Mouse (Mus musculus) heart, embryonic 11.5 days (tissue): ENCODE measurements around the gene Olfr30. TPM values are rescaled to one million over a fixed set of nuclear protein-coding genes. Genes with fewer than 3 reads are reported as not detected.

Experiments
- ATAC-seq: fragments of 200-750 bp; cut with Nextera tagmentation; replicated peaks from 2 replicates; pipeline ENCODE4 v1.8.0; 2017; ENCODE audit warnings: moderate library complexity; ENCODE audit not compliant: insufficient number of reproducible peaks, low FRiP score, low TSS enrichment
- H3K27ac ChIP-seq: fragments of 300-500 bp; sonication (generic); 2 replicates; pipeline ENCODE4 v1.5.1; 2014; ENCODE audit warnings: mild to moderate bottlenecking, low read depth, low read length
- H3K27me3 ChIP-seq: fragments of 300-500 bp; sonication (generic); 2 replicates; pipeline ENCODE4 v1.6.1; 2014; ENCODE audit warnings: mild to moderate bottlenecking, low read length, mixed read lengths; ENCODE audit not compliant: control insufficient read depth, insufficient read depth
- H3K36me3 ChIP-seq: fragments of 300-500 bp; sonication (generic); 2 replicates; pipeline ENCODE4 v1.6.1; 2014; ENCODE audit warnings: mild to moderate bottlenecking, low read length, moderate library complexity, mixed read lengths; ENCODE audit not compliant: control insufficient read depth, insufficient read depth
- H3K4me1 ChIP-seq: fragments of 300-500 bp; sonication (generic); 2 replicates; pipeline ENCODE4 v1.6.1; 2014; ENCODE audit warnings: low read length; ENCODE audit not compliant: control insufficient read depth, insufficient read depth
- H3K4me2 ChIP-seq: fragments of 300-500 bp; sonication (generic); 2 replicates; pipeline ENCODE4 v1.6.1; 2014; ENCODE audit warnings: mild to moderate bottlenecking, moderate library complexity
- H3K4me3 ChIP-seq: fragments of 300-500 bp; sonication (generic); 2 replicates; pipeline ENCODE4 v1.5.1; 2014; ENCODE audit warnings: low read depth, low read length
- H3K9ac ChIP-seq: fragments of 300-500 bp; sonication (generic); 2 replicates; pipeline ENCODE4 v1.6.1; 2014; ENCODE audit warnings: mild to moderate bottlenecking, low read depth, low read length, moderate library complexity
- H3K9me3 ChIP-seq: fragments of 300-500 bp; sonication (generic); replicated peaks from 2 replicates; pipeline ENCODE4 v1.6.1; 2016; ENCODE audit warnings: low read length; ENCODE audit not compliant: control insufficient read depth
- WGBS: fragments of 180-500 bp; shearing (Covaris S2); extraction: QIAGEN DNeasy Blood & Tissue Kit; methylation state at CpG from one replicate; pipeline ENCODE4 v1.1.7; 2014; ENCODE audit not compliant: insufficient replicate concordance; 5-methylcytosine and 5-hydroxymethylcytosine counted together
- polyA plus RNA-seq: library from polyadenylated mRNA; unstranded; fragments of >200 nt; fragmentation: Nextera tagmentation; extraction: Ambion mirVana; gene quantifications from 2 replicates; pipeline ENCODE4 v1.2.1, GENCODE M21; 2014

The Olfr30 gene
- polyA plus RNA-seq, 1 experiment from 2014 or later: not detected

DNA sequence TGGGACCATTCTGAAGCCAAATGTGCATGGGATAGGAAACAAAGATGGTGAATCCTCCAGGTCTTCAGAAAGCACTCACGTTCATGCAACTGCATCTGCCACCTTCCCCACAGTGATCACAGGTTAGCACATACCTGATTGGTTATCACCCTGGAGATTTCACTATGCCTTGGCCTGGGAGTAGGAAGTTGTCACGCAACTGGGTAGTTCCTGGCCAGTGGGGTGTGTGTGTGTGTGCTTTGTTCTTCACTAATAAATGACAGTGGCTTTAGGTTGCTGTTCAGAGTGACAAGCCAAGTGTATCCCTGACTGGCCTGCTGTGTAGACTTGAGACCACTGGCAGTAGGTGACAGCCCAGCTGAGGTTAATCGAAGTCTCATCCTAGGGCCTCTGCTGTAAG lies 29.8 kb downstream of the Olfr30 start, which contains the start of gene Gm12253:
Gene Gm12253 (plus strand): TSS at position 301 of the 400 bp plus-strand sequence.
- WGBS: 75% methylated on average over 3 of the region's 3 CpGs
- no peaks in the 10 kb centered on the region for H3K27me3 ChIP-seq
- H3K27ac ChIP-seq: no peak within 1 kb of the TSS
- H3K9me3 ChIP-seq: no peaks in the 10 kb centered on the region
- H3K9ac ChIP-seq: no peak within 1 kb of the TSS
- no peak within 1 kb of the TSS for H3K4me3 ChIP-seq
- no peaks in the 10 kb centered on the region for H3K4me1 ChIP-seq
- no peak within 1 kb of the TSS for H3K4me2 ChIP-seq
- no peak for ATAC-seq
- H3K36me3 ChIP-seq: no peaks in the 10 kb centered on the region

GRCm38 (mm10) chr11:58420815-58421214 lies 41.3 kb downstream of the Olfr30 start, which contains the start of gene 1810065E05Rik:
TSS of gene 1810065E05Rik (plus strand) at chr11:58421111.
- Histone ChIP-seq H3K4me3 (no peak within 1 kb of the TSS), H3K27me3 (no peaks in the 10 kb centered on the region), H3K9ac (no peak within 1 kb of the TSS), H3K9me3 (no peaks in the 10 kb centered on the region), H3K36me3 (no peaks in the 10 kb centered on the region), H3K4me2 (no peak within 1 kb of the TSS), H3K27ac (no peak within 1 kb of the TSS), H3K4me1 (peaks cover 4% of the 10 kb centered on the region; the same call in 1 of the 2 replicates)
- no peak for ATAC-seq
- 45% methylated on average over 1 of the region's 1 CpGs for WGBS

- no peak for ATAC-seq
- H3K9ac ChIP-seq: no peak overlapping the region
- H3K4me3 ChIP-seq: no peak overlapping the region
- WGBS: 55% methylated on average over 3 of the region's 3 CpGs
- H3K9me3 ChIP-seq: no peaks in the 10 kb centered on the region
- peaks cover 4% of the 10 kb centered on the region; the same call in 1 of the 2 replicates for H3K4me1 ChIP-seq
- H3K27me3 ChIP-seq: no peaks in the 10 kb centered on the region
- no peaks in the 10 kb centered on the region for H3K36me3 ChIP-seq
- H3K4me2 ChIP-seq: peak overlapping the region; percentile 24; the same call in 1 of the 2 replicates
- no peak overlapping the region for H3K27ac ChIP-seq
Observed at GRCm38 (mm10) chr11:58418336-58418735, 43.7 kb downstream of the Olfr30 start.

DNA sequence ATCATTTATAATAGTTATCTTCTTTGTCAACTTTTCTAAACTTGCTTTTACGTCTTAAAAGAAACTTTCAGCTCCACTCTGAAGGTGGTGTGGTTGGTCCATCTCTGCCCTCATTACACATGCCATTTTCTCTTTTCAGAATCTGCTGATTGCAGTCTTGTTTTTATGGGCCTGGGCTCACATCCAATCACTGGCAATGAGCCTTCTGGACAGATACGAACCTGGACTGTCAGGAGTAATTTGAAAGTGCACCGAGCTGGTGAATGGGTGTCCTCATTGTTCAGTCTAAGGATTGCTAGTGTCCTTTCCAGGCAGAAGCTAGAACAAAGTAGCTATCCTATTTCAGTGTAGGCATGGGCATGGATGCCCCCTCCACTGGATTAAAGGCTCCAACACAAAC lies 54.0 kb downstream of the Olfr30 start:
- WGBS: 68% methylated on average over 3 of the region's 3 CpGs
- Histone ChIP-seq H3K36me3 (no peaks in the 10 kb centered on the region), H3K9me3 (no peaks in the 10 kb centered on the region), H3K9ac (no peak overlapping the region), H3K27me3 (no peaks in the 10 kb centered on the region), H3K4me2 (no peak overlapping the region), H3K4me1 (no peaks in the 10 kb centered on the region), H3K4me3 (no peak overlapping the region), H3K27ac (no peak overlapping the region)
- no peak for ATAC-seq

Other genes with a start within 250 kb of the Olfr30 start
- gene 4930438A08Rik, start 187.5 kb downstream of the Olfr30 start, polyA plus RNA-seq: not detected in 2 replicates
- gene Zfp692, start 155.2 kb downstream of the Olfr30 start, polyA plus RNA-seq: 8.2 and 9.3 TPM in 2 replicates
- gene Zfp672, start 131.9 kb downstream of the Olfr30 start, polyA plus RNA-seq: 31.2 and 33.8 TPM in 2 replicates
- 17.5 and 17.7 TPM in 2 replicates for gene Sh3bp5l, start 131.5 kb downstream of the Olfr30 start, polyA plus RNA-seq
- gene Lypd8, start 83.2 kb downstream of the Olfr30 start, polyA plus RNA-seq: not detected in 2 replicates
- not detected in 2 replicates for gene 1810065E05Rik, start 41.2 kb downstream of the Olfr30 start, polyA plus RNA-seq
- not detected in 2 replicates for gene Gm12253, start 29.7 kb downstream of the Olfr30 start, polyA plus RNA-seq
- gene Lypd9, start 9.3 kb downstream of the Olfr30 start, polyA plus RNA-seq: not detected in 2 replicates
- not detected in 2 replicates for gene Olfr332, start 30.3 kb upstream of the Olfr30 start, polyA plus RNA-seq
- gene Olfr331, start 40.3 kb upstream of the Olfr30 start, polyA plus RNA-seq: not detected in 2 replicates
- not detected in 2 replicates for gene Olfr330, start 72.6 kb upstream of the Olfr30 start, polyA plus RNA-seq
- gene Olfr329-ps, start 84.2 kb upstream of the Olfr30 start, polyA plus RNA-seq: not detected in 2 replicates
- gene Olfr328, start 93.4 kb upstream of the Olfr30 start, polyA plus RNA-seq: 0.09 TPM in 1 of 2 replicates, not detected in the other
- gene Olfr224, start 108.3 kb upstream of the Olfr30 start, polyA plus RNA-seq: not detected in 2 replicates
- not detected in 2 replicates for gene Olfr325, start 115.5 kb upstream of the Olfr30 start, polyA plus RNA-seq
- gene Olfr324, start 132.8 kb upstream of the Olfr30 start, polyA plus RNA-seq: not detected in 2 replicates
- not detected in 2 replicates for gene 2210407C18Rik, start 153.8 kb upstream of the Olfr30 start, polyA plus RNA-seq
- gene Olfr323, start 168.2 kb upstream of the Olfr30 start, polyA plus RNA-seq: not detected in 2 replicates
- gene Trim58, start 178.2 kb upstream of the Olfr30 start, polyA plus RNA-seq: 0.74 and 1.6 TPM in 2 replicates
- gene Olfr322, start 196.5 kb upstream of the Olfr30 start, polyA plus RNA-seq: not detected in 2 replicates
- not detected in 2 replicates for gene Olfr320, start 218.8 kb upstream of the Olfr30 start, polyA plus RNA-seq
- not detected in 2 replicates for gene Olfr319, start 236.9 kb upstream of the Olfr30 start, polyA plus RNA-seq